Mouse (Mus musculus): ENCODE measurements around the gene 9230112D13Rik. TPM values are rescaled to one million over a fixed set of nuclear protein-coding genes. Genes with fewer than 3 reads are reported as not detected.

9230112D13Rik gene
- polyA plus RNA-seq, 1 experiment from 2014 or later = not detected

DNA sequence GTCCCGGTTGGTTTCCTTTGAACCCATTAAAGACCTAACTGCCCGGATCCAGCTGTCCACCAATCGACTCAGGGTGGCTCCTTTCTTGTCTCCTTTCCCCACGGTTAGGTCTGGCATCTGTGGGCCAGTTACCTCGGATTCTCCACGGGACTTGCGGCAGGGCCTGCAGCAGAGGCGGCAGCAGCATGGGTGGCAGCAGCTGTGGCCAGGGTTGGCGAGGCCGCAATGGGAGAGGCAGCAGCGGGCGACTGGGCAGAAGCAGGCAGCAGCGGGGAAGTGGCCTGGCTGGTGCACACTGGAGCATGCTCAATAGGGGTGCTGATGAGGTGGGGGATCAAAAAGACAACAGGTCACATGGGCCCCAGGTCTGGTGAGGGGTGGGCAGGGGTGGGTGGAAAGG lies 32.6 kb upstream of the 9230112D13Rik start:
- no peaks in the 10 kb centered on the region for H3K4me1 ChIP-seq (replicated peaks; ENCODE audit: insufficient read depth, low read length)
- H3K27me3 ChIP-seq (ENCODE audit: insufficient read depth, low read length) = no peaks in the 10 kb centered on the region
- no peak for ATAC-seq (replicated peaks; ENCODE audit: low FRiP score, low read depth)
- 53% methylated on average over 13 of the region's 13 CpGs for WGBS
- H3K4me3 ChIP-seq (replicated peaks; ENCODE audit: low read depth, low read length) = no peak overlapping the region
- no peaks in the 10 kb centered on the region for H3K36me3 ChIP-seq (ENCODE audit: insufficient read depth, low read length)
- no peak overlapping the region for H3K4me2 ChIP-seq (ENCODE audit: low read length)
- DNase-seq (ENCODE audit: low spot score) = no peak
- H3K27ac ChIP-seq = no peak overlapping the region
- no peak overlapping the region for H3K9ac ChIP-seq (ENCODE audit: low read depth, low read length)
- TF ChIP-seq CTCF (IDR thresholded peaks at IDR 0.05; ENCODE audit: low read depth) = no peak
- no peaks in the 10 kb centered on the region for H3K9me3 ChIP-seq (replicated peaks; ENCODE audit: low read length)

DNA sequence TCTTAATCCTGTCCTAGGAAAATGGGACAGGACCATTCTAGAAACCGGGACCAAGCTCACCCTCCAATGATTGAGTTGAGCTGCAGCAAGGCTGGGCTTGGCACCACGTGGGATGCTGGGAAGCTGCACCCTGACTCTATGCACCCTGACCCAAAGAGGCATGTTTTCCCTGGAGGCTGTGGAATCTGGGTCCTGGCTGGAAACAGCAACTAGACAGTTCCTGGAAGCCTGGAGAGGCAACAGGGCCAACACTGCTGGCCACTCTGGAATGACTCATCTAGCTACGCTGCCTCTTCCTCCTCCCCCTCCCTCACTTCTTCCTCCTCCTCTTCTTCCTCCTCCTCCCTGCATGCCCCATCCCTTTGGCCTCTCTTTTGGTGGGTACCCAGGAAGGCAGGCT lies 31.4 kb upstream of the 9230112D13Rik start:
- Histone ChIP-seq H3K36me3 (ENCODE audit: insufficient read depth, low read length) (no peaks in the 10 kb centered on the region), H3K27me3 (ENCODE audit: insufficient read depth, low read length) (no peaks in the 10 kb centered on the region), H3K9ac (ENCODE audit: low read depth, low read length) (no peak overlapping the region), H3K9me3 (replicated peaks; ENCODE audit: low read length) (no peaks in the 10 kb centered on the region), H3K27ac (no peak overlapping the region), H3K4me3 (replicated peaks; ENCODE audit: low read depth, low read length) (no peak overlapping the region), H3K4me1 (replicated peaks; ENCODE audit: insufficient read depth, low read length) (no peaks in the 10 kb centered on the region), H3K4me2 (ENCODE audit: low read length) (no peak overlapping the region)
- peak; percentile 21 for DNase-seq (ENCODE audit: low spot score)
- TF ChIP-seq CTCF (IDR thresholded peaks at IDR 0.05; ENCODE audit: low read depth) = no peak
- 54% methylated on average over 3 of the region's 3 CpGs for WGBS
- no peak for ATAC-seq (replicated peaks; ENCODE audit: low FRiP score, low read depth)

DNA sequence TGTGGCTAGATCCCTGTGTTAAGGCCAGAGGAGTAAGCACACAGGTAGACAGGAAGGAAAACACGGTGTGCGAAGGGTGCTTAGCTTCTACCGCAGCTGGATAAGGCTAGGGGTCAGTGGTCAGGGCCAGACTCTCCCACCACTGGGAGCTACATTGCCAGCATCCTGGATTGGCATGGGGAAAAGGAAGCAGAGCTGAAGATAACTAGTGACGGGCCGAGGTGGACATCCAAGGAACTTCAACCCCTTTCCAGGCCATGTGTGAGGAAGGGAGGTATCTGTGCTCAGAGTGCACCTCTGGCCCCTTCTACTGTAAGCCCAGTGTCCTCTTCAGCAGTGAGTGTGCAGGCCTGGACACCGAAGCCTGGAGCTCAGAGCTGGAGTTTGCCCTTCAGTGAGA lies 30.9 kb upstream of the 9230112D13Rik start:
- ATAC-seq (replicated peaks; ENCODE audit: low FRiP score, low read depth) (no peak), DNase-seq (ENCODE audit: low spot score) (no peak)
- Histone ChIP-seq H3K9ac (ENCODE audit: low read depth, low read length) (no peak overlapping the region), H3K4me1 (replicated peaks; ENCODE audit: insufficient read depth, low read length) (no peaks in the 10 kb centered on the region), H3K9me3 (replicated peaks; ENCODE audit: low read length) (no peaks in the 10 kb centered on the region), H3K4me3 (replicated peaks; ENCODE audit: low read depth, low read length) (no peak overlapping the region), H3K27ac (no peak overlapping the region), H3K4me2 (ENCODE audit: low read length) (no peak overlapping the region), H3K36me3 (ENCODE audit: insufficient read depth, low read length) (no peaks in the 10 kb centered on the region), H3K27me3 (ENCODE audit: insufficient read depth, low read length) (no peaks in the 10 kb centered on the region)
- 55% methylated on average over 6 of the region's 6 CpGs for WGBS
- no peak for TF ChIP-seq CTCF (IDR thresholded peaks at IDR 0.05; ENCODE audit: low read depth)

DNA sequence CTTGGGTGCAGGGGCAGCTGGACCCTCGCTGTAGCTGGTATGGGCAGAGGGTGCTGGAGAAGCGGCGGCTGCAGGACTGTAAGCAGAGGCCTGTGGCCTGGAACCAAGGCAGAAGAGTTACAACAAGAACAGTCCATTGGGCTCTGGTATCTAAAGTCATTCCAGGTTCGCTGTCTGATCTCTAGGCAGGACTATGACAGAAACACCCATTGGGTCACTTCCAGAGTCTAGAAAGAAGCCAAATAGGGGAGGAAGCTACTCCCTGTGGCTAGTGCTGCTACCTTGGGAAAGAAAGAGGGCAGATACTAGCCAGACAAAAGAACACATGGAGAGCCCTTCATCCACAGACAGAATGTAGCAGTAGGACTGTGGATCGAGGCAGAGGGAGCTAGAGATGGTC lies 29.6 kb upstream of the 9230112D13Rik start:
- Histone ChIP-seq H3K9ac (ENCODE audit: low read depth, low read length) (no peak overlapping the region), H3K27me3 (ENCODE audit: insufficient read depth, low read length) (no peaks in the 10 kb centered on the region), H3K27ac (no peak overlapping the region), H3K4me1 (replicated peaks; ENCODE audit: insufficient read depth, low read length) (no peaks in the 10 kb centered on the region), H3K4me2 (ENCODE audit: low read length) (no peak overlapping the region), H3K9me3 (replicated peaks; ENCODE audit: low read length) (no peaks in the 10 kb centered on the region), H3K36me3 (ENCODE audit: insufficient read depth, low read length) (no peaks in the 10 kb centered on the region), H3K4me3 (replicated peaks; ENCODE audit: low read depth, low read length) (no peak overlapping the region)
- ATAC-seq (replicated peaks; ENCODE audit: low FRiP score, low read depth) (no peak), DNase-seq (ENCODE audit: low spot score) (no peak)
- 96% methylated on average over 5 of the region's 5 CpGs for WGBS
- TF ChIP-seq CTCF (IDR thresholded peaks at IDR 0.05; ENCODE audit: low read depth) = no peak

DNA sequence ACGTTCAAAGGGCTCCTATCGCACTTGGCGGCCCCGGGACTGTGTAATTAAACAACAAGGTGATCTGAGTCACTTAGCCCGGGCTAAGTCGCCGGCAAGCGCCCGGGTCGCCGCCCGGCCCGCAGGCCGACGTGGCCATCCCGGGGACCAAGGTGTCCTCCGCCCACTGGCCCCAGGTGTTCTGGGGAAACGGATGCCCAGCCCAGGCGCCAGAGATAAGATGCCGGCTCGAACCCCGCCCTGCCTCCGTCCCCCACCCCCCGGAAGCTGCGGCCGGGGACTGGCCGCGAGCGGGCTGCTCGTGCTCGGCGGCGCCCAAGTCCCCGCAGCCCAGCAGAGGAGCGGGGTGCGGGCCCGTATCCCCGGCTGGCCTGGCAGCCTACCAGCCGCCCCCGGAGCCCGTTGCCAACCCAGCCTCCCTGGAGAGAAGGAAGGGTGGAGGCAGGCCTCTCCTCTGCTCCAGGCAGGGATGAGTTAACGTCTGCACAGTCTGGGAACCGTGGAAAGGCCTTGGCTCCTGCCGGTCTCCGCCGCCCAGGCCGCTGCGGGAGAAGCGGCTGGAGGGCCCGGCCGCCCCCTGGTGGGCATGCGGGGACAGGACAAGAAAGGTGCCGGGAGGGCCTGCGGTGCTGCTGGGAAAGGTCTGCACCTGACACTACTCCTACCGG lies 26.5 kb upstream of the 9230112D13Rik start:
- Histone ChIP-seq H3K27me3 (ENCODE audit: insufficient read depth, low read length) (no peaks in the 10 kb centered on the region), H3K9me3 (replicated peaks; ENCODE audit: low read length) (no peaks in the 10 kb centered on the region), H3K9ac (ENCODE audit: low read depth, low read length) (peak overlapping the region; percentile 75), H3K4me3 (replicated peaks; ENCODE audit: low read depth, low read length) (peak overlapping the region; percentile 71), H3K4me1 (replicated peaks; ENCODE audit: insufficient read depth, low read length) (no peaks in the 10 kb centered on the region), H3K27ac (peak overlapping the region; percentile 76), H3K36me3 (ENCODE audit: insufficient read depth, low read length) (no peaks in the 10 kb centered on the region), H3K4me2 (ENCODE audit: low read length) (peak overlapping the region; percentile 85)
- peak; percentile 96 for DNase-seq (ENCODE audit: low spot score)
- ATAC-seq (replicated peaks; ENCODE audit: low FRiP score, low read depth) = peak; percentile 96
- WGBS = under 1% methylated on average over 55 of the region's 55 CpGs
- peak; percentile 98 for TF ChIP-seq CTCF (IDR thresholded peaks at IDR 0.05; ENCODE audit: low read depth)

DNA sequence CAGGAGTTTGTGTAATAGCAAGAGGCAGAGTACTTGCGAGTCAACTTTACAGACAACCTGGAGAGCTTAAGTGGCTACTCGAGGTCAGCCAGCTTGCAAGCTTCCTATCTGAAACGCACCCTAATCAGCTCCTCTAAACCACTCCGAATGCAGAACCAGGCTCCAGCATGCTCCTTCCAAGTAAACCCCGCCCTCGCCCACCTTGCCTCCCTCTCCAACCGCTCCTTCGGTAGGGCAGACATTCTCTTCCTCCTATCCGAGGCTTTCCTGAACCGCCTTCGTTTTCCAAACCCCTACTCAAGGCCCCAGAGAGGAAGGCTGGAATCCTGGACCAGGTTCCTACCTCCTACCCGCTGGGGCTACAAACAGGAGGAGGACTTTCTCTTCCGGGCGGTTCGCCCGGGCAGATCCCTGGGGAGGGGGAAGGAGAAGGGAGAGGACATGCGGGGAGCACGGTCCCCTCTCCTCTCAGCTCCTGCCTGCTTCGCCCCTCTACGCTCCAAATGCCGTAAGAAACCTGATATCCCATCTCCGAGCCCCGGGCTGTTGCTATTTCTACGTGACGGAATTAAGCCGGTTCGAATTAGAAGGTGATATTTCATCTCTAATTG lies 25.9 kb upstream of the 9230112D13Rik start:
- Histone ChIP-seq H3K27ac (peak overlapping the region; percentile 76), H3K27me3 (ENCODE audit: insufficient read depth, low read length) (no peaks in the 10 kb centered on the region), H3K9ac (ENCODE audit: low read depth, low read length) (peak overlapping the region; percentile 75), H3K36me3 (ENCODE audit: insufficient read depth, low read length) (no peaks in the 10 kb centered on the region), H3K4me2 (ENCODE audit: low read length) (peak overlapping the region; percentile 85), H3K4me3 (replicated peaks; ENCODE audit: low read depth, low read length) (peak overlapping the region; percentile 71), H3K4me1 (replicated peaks; ENCODE audit: insufficient read depth, low read length) (no peaks in the 10 kb centered on the region), H3K9me3 (replicated peaks; ENCODE audit: low read length) (no peaks in the 10 kb centered on the region)
- WGBS = 1% methylated on average over 27 of the region's 27 CpGs
- TF ChIP-seq CTCF (IDR thresholded peaks at IDR 0.05; ENCODE audit: low read depth) = no peak
- ATAC-seq (replicated peaks; ENCODE audit: low FRiP score, low read depth) (peak; percentile 30; the same call in 1 of the 2 replicates), DNase-seq (ENCODE audit: low spot score) (peak; percentile 82)
